Mouse (Mus musculus): ENCODE results near the gene Slc25a13.
A peak's percentile ranks its signal among the peaks of the same experiment; 100 is the strongest.
"Not testable (repeated sequence)": the region's sequence is repeated elsewhere in the genome, so short reads cannot be mapped to it uniquely, and the experiment has no call there.

The Slc25a13 gene

DNA sequence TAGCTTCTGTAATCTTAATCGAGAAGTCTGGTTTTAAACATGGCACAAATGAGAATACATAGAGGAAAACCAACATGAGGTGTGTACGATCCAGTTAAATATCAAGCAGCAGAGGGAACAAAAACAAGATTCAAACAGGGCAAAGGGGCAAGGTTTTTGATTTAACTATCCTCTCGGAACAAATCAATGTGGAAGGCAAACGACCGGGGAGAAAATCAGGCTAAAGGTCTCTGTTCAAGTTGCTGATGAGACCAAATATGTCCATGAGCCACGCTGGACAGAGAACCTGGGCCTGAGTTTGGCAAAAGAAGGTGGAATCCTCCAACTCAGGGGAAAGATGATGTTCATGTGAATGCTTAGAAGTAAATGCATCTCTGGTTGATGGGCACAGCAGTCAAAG, 14.5 kb downstream of the Slc25a13 start:
- DNase-seq (ENCODE audit: low spot score): no peak

DNA sequence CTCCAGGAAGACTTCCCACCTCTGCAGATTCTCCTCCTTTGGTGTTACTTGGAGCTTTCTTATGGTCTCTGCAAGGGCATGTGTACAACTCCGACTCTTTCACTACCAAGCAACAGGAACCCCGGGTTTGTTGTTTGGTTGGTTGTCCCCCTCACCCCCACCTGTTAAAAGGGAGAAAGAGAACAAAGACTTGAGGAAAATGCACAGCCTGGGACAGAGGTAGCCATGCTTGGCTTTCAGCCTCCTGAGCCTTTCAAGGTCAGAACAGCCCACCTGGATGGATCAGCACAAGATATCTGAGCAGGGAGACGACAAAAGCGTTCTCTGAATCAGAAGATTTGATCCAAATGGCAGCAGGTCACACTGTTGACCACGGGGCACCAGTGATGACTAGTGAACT, 15.0 kb downstream of the Slc25a13 start:
- DNase-seq (ENCODE audit: low spot score): no peak

DNA sequence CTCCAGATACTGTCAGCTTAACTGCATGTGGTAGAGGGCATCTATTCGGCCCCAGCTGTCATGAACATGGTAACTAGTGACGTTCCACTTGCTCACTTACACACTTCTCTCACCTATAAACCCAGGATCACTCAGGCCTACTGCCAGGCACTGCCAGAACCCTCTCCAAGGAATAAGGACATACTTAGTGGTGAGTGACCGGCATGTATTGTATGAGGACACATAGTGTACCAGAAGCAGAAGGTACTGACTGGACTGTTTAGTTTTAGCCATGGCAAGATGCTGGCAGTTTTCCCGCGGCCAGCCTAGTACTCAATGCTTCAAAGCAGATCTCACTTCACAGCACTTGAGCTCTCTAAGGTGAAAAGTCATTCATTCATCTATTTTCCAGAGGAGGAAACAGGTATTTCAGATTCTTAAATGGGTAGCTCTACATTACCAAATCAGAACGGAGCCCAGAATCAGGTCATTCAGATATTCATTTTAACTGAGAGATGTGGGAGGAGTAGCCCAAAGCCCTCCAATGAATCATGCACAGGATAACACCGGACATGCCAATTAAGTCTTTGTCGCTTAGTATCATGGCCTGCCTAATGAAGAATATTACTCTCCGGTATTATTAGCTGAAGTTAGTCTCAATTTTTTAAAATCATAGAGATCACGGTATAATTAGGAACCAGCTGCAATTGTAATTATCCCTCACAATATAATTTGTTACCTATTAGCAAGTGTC, 17.7 kb downstream of the Slc25a13 start:
- no peak for DNase-seq (ENCODE audit: low spot score)

DNA sequence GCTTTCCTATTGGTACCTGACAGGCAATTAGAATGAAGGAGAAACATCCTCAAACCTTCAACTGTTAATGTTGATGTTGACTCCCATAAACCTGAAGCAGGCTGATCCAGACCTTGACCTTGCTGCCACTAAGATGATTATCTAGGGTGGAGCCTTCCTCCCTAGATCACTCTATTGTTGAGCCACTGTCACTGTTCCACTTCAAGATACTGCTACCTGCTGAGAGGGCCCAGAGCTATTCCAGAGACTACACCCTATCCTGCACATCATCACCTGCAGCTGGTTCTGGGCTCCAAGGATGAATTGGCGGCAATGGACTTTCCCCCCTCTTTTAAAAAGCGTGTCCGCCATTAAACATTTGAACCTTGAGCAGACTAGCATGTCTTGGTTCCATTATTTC, 18.9 kb downstream of the Slc25a13 start:
- DNase-seq (ENCODE audit: low spot score): not testable (repeated sequence)

DNA sequence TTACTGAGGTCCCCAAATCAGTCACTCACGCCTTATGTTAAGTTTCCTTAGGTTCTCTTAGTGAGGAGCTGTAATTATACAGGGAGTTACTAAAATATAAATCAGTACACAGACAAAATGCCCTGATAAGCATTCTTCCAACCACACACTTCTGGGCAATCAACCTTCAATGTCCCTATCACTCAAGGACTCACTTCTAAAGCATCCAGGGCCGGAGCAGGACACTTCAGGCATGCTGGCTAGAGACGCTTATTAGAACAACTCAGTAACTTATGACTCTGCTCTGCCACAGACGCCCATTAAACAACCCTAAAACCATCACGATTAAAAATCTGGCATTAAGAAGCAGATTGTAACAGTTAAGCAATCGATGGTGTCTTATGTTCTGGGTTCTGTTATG, 19.6 kb downstream of the Slc25a13 start:
- no peak for DNase-seq (ENCODE audit: low spot score)

DNA sequence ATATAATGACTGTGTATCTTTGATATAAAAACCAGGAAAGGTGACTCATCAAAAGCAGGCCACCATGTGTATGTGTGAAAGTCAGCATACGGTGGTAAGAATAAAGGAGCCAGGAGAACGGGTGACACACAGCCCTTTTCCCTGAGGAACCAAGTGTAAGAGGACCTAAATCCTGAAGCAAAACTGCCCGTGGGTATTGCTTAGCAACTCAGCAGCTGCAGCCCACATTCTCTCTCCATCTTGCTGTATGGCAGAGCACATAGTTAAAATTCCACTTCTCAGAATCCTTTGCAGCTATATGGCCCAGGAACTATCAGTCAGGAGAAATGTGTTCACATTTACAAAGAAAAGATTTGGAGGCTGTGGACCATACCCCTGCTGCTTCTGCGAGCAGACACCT, 20.4 kb downstream of the Slc25a13 start:
- DNase-seq (ENCODE audit: low spot score): no peak

DNA sequence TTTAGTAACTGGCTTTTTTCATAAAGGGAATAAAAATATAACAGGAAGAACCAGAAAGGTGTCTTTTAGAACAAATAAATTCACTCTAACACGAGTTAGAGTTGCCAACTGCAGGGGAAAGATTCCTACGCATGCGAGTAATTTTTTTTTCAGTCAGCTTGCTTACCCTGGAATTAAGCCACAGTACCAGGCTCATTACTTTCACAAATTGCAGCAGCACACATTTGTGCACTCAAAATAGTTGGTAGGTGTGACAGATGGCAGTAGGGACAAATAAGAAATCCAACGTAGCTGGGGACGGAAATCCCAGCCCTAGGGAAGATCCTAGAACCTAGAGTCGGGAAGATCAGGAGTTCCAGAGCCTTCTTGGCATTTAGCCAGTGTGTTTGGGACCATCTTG, 22.1 kb downstream of the Slc25a13 start:
- no peak for DNase-seq (ENCODE audit: low spot score)

DNA sequence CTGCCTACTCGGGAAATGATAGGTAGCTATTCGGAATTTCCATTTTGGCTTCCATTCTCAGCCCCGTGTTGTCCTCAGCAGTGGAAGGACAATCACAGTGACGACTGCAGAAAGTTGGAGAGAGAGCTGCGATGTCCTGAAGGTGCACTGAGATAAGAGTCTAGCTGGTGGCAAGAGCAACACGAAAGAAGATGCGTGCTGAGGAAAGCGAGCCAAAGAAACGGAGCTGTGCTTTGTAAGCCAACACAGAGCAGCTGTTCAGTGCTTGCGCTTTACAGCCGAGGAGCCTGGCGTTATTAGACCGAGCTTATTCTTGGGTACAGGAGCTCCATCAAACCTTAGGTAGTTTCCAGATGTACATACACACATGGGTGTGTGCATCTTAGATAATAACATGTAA, 23.1 kb downstream of the Slc25a13 start:
- DNase-seq (ENCODE audit: low spot score): no peak

DNA sequence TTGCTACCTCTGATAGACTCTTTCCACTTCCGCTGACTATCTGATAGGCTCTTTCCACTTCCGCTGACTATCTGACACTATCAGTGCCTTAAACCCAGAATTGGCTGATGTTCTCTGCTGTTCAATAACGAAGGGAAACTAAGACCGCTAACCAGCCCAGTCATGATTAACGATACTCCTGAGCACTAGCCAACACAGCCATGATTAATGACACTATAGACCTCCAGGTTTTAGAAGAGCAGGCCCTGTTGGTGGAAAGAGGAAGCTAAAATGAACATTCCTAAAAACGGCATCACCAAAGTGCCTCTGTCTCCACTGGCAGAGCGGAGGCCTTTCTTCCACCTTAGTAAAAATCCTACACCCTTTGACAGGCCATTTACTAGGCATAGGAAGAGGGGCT, 24.6 kb downstream of the Slc25a13 start:
- DNase-seq (ENCODE audit: low spot score): no peak

DNA sequence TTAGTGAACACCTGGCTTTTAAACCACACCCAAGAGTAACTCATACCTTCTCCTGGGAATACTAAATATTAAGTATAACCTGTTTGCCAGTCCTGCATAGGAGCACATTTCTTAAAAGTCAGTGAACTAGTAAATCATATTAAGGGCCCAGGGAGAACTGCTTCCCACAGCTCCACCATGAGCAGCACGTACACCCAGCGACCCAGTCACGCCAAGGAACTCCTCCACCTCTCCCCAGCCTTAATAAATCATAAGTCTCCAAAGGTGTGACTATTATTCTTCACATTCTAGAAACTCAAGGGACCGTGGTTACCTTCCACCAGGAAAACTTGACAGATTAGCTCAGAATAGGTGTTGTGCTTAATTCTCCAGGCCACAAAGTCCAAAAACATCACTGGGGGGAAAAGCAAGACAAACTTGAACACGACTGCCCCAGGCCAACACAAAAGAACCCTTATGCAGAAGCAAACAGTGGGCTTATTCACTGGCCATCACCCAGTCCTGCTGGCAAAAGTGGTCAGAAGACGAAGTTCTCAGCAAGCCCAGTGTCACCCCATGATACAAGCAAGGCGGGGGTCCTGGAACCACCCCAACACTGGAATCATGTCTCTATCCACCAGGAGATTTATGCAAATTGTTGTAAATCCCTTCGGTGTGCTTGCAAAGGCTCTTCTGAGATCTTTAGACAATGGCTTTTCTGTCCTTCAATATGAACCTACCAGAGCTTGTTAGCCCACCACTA, 25.2 kb downstream of the Slc25a13 start:
- no peak for DNase-seq (ENCODE audit: low spot score)

DNA sequence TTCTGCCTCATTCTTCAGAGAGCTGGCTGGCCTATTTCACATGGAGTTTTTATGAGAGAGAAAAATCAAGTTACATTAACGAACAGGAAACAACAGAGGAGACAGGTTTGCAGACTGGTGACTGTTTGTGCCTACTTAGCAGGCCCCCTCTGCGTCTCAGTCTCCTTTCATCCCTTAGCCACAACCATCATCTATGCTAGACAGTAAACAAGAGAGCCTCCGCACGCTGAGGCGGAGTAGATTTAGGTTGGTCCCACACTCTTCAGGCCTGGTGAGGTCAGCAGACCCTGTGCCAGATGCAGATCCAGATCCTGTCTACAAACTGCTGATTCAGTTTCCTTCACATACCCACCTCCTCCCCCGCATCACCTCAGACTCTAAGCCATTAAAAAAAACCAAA, 28.0 kb downstream of the Slc25a13 start:
- no peak for DNase-seq (ENCODE audit: low spot score)

DNA sequence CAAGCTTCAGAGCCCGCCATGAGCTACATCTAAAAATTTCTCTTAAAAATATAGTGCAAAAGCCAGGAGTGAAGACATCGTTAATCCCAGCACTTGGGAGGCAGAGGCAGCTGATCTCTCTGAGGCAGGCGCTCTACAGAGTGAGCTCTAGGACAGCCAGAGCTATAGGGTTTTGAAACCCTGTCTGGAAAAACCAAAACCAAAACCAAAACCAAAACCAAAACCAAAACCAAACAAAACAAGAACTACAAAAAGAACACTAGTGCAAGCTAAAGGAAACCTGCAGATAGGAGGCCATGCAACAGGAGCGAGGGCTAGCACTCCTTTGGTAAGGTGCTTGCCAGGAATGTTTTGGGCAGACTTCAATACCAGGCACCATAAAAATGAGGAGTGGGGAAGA, 30.5 kb downstream of the Slc25a13 start:
- DNase-seq (ENCODE audit: low spot score): no peak

DNA sequence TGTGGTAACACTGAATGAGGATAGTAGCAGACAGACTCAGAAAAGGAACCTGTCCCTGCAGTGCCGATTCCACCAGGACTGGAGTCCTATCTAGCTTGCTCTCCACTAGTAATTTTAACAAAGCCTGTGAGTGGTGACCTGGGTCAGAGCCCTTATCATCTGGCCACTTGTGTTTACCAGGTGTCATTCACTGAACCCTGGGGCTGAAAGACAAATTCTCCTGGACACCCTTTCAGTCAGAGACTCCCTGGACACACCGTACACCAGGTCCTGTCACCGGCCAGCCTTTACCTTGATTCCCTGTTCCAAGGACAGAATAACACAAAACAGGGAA, 31.3 kb downstream of the Slc25a13 start:
- DNase-seq (ENCODE audit: low spot score): no peak

DNA sequence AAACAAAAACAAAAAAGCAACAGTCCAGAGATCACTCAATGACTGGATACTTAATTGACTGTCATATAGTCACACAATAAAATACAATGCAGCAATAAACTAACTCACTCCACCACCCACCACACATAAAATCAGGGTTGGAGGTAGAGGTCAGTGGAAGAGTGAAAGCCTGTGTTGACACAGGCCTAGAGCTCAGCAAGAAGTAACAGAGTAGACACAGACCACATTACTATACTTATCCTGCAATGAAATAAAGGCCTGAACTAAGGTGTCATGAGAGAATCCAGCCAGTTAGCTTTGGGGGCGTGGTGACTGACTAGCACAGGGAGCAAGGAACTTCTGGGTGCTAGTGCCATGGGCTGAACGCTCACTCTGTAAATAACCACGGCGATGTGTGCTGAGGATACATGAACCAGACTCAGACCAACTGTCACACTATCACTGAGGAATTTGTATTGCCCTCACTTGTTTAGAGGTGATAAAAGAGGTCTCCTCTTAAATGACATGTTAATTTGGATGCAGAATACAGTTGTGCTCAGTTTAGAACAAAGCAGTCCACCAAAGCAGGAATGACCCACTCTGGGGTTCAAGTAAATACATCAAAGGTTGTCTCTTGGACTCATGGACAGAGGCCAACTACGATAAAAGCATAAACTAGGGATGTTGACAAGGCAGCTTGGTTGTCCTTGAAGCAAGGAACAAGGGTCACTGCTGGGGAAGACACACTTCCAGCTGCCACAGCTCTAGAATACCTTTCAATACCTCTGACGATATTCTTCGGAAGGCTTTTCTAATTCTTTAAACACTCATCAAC, 31.8 kb downstream of the Slc25a13 start:
- DNase-seq (ENCODE audit: low spot score): no peak

DNA sequence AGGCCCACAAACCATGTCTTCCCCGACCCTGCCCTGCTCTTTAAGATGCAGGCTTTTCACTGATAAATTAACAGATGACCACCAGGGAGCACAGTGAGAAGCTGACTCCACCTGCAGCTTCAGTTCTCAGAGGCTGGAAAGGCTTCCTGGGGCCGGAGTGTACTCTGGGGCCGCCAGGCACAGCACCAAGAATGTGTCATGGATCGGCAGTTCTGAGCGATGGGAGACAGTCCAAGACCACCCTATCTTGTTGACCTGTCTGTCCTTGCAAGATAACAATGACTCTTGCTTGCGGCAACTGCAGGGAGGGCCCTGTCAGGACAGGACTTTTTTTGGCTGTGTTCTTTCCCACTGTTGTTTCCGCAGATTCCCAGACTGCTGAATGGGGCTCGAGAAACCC, 33.4 kb downstream of the Slc25a13 start:
- DNase-seq (ENCODE audit: low spot score): no peak

DNA sequence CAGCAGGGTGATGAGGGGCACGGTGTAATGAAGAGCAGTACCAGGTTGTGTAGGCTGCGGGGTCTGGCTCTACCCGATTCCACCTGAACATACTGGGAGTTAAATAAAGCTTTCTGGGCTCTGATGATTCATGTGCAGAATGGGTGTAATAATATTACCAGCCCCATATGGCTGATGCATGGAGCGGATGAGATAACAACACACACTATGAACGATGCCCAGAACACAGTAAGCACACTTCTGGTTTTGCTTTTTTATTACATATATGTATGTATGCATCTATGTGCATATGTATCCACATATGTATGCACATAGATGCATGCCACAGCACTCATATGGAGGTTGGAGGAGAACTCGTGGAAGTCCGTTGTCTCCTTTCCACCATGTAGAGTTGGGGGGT, 34.8 kb downstream of the Slc25a13 start:
- DNase-seq (ENCODE audit: low spot score): no peak

DNA sequence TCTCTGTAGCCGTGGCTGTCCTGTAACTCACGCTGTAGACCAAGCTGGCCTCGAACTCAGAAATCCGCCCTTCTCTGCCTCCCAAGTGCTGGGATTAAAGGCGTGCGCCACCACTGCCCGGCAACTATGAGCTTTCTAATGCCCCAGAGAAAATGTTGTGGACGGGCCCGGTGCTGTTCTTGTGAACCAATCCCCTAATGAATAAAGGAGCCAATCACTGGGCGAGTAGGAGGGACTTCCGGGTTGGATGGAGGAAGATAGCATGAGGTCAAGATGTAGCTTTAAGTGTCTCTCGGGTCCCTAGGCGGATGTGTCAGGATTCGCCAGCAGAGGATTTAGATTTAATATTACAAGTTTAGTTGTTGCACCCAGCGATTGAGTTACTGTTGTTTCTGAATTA, 38.6 kb downstream of the Slc25a13 start:
- not testable (repeated sequence) for DNase-seq (ENCODE audit: low spot score)

DNA sequence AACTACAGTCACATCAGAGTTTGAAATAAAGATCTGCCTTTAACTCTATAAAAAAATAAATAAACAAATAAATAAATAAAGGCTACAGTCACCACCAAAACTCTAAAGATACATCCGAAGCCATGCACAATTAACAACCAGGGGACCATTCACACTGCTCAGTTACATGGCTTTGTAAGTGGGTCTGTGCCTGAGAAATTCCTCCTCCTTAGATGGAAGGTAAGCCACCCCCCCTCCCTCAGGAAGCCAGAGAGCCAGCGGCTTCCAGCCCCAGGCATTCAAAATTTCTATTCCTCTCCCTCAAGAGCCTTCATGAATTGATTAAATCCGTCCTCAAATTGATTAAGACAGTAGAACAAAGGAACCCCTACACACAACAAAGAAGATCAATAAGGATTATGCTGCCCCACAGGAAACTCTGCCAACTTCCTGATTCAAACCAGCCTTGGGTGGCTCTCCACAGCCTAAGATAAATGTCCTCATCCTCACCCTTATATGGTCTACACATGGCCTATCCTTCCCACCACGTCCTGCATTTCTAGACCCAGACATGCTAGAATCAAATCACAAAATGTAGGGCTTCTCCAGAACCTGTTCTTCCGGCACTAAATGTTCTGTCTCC, 41.5 kb downstream of the Slc25a13 start:
- no peak for DNase-seq (ENCODE audit: low spot score)

DNA sequence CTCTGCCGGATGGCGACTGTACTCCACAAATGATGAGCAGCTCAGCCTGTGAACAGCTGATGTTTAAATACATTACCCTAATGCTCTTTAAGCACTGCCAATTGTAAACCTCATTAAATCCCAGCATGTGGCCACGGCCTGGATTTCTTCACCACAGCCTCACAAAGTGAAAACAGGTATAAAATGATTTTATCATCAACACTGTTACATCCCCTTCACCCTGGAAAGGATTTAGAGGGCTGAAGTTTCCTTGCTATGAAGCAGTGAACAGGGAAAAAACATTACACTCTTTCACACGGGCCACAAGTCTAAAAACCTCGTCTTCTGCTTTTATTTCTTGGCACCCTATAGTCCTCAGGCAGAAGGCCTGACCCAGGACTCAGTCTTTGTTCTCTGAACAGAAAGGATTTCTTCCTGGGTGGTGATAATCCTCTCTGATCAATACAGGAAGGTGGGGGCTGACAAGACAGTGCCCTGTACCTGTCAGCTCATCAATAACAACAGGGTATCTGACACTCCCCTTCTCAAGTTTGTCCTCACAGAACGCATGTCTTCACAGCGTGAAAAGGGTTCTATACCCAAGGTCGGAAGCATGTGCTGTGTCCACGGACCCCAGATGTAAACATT, 42.9 kb downstream of the Slc25a13 start:
- DNase-seq (ENCODE audit: low spot score): no peak

DNA sequence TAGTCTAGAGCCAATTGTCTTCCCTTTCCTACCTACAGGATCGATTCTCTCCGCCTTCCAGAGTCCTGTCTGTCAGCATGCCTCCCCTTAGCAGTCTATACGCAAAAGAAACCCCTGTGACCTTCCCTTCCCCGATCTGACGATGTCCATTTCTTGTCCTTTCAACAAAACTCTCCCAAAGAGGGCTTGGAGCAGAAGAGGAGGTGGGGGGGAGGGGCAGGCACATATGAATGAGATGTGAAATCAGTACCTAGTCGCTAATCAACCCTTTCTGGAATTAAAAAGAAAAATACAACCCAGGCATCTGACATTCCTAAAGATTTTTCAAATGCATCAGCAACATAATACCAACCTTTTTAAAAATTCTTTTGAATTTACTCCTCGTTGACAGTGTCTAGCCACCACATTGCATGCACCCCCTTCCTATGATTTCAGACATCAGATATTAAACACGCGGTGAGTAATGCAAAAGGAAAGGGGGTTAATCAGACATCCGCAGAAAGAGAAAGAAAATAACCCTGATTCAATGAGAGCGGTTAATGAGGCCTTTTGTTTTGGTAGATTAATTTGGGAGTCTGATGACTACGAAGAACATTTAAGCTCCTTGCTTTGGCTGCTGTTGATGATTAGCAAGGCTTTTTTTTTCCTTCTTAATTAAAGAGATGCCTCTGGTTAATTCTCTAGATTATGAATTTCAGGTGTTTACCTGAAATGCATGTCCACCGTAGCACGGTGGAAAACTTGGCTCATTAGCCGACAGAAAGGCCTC, 43.6 kb downstream of the Slc25a13 start:
- no peak for DNase-seq (ENCODE audit: low spot score)

DNA sequence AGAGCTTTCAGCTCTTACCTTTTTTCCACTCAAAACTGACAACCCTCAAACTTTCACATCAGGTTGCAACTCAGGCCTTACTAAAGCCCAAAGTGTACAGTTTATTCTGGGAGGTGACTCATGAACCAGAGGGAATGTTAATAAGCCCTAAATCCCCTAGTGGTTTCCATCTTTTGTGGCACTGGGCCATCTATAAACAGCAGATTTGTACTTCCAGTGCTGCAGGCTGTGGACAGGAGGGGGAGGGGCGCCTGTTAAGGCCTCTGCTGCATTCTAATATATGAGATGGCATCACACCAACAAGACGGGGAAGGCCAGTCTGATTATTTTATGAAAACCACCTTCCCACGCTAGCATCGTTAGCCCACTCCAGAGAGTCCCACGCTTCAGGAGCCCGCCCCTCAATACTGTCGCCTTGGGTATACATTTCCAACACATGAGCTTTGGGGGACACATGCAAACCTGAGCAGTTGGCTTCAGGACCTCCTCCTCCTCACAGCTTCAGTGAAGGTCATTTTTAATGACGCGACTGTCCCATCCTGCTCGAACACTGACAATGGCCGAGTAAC, 48.3 kb downstream of the Slc25a13 start:
- peak; percentile 46 for DNase-seq (ENCODE audit: low spot score)

All from testis, postnatal 10 days (tissue).